Mouse (Mus musculus) kidney, adult 2 months (tissue): ENCODE measurements around the gene Stim2.

Experiments
- CTCF ChIP-seq: fragments of 200-500 bp; conservative IDR thresholded peaks from 2 replicates; pipeline ENCODE4 v1.5.1; 2011; ENCODE audit warnings: low read depth, mild to moderate bottlenecking, control low read depth, low read length, moderate library complexity, mixed read lengths; ENCODE audit not compliant: insufficient read depth, insufficient read length
- POLR2A ChIP-seq: fragments of 200-500 bp; IDR thresholded peaks from one replicate; pipeline ENCODE4 v1.6.1; 2011; ENCODE audit warnings: low read depth, low read length, control low read depth

DNA sequence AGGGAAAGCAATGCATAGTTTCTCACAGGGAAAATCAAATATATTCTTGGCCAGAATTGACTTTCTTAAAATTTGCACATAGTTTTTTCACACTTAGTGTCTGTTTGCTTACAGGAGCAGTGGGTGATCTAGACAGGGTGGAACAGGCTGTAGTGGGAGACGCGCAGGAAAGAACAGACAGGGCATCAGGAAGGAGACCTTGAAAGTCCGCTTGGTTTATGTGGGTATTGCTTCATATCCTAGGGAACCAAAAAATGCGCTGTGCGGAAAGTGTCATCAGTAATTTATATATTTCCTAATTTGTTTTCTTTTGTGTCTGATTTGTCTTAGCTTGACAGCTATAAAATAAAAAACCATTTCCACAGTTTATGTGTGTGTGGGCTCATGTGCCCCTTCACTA, 110.8 kb downstream of the Stim2 start:
- no peak for TF ChIP-seq CTCF
- TF ChIP-seq POLR2A, result no peak
